Mouse (Mus musculus): ENCODE data around the gene Fig4.

The Fig4 gene

DNA sequence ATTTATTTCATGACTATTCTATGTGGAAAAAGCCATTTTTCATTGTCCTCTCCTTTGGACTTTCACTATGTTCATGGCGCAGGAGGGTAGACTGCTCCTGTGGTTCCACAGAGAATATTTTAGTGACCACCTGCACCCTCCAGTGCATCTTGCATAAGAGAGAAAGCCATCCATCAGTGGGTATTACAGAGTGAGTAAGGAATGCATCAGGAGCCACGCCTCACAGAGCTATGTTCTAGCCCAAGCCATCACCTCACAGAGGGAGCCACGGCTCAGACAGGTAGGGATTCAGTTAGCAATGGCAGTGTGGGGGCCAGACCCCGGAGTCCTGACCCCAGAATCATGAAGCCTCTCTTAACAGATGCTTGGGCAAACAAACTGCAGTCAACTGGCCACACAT is 93.5 kb downstream of the Fig4 start:
- DNase-seq = no peak

- DNase-seq = no peak
These were observed 94.1 kb downstream of the Fig4 start for GRCm38 (mm10) chr10:41208860-41209377.

DNA sequence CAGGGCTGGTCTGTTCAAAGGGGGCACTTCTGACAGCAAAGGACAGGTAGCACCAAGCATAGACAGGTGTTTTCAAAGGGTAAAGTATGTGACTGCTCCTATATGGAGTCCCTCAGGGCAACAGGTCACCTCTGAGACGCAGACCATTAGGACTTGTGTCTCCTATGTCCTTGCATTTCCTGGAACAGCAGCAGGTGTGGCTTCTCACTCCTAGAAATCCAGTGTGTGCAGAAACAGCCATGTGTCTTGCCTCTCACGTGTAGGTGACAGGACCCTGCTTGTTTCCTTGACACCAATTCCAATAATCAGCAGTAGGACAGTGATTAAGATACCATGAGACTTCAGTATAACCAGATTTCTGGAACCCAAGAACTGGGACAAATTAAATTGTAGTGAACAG is 97.4 kb downstream of the Fig4 start:
- no peak for DNase-seq

DNA sequence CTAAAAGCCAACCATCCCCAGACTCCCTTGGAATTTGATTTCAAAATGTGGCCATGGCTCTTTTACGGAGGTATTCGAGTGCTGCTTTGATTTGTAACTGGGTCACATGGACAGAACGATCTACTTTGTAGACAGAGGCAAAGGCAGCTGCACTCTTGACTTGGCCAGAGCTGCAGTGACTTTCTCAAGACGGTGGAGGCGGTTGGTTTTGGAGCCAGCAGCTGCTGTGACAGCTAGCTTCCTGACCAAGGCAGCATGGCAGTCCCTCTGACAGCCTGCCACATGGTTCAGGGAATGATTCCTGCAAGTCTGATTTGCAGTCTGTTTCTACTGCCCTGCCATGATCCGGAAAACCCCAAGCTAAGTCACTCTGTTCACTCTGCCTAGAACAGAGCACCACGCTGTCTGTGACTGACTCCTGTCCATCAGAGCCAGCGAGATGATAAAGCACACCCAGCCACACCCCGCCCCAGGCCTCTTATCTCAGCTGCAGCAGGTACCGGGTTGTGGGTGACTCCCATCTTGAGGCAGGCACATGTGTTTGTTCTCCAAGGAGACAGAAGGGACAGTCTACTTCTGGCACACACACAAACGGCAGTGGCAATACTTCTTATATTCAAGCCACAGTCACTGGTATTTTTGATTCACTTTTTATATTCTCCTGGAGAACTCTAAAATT is 98.3 kb downstream of the Fig4 start:
- DNase-seq = no peak

- no peak for DNase-seq
These were observed 98.9 kb downstream of the Fig4 start for GRCm38 (mm10) chr10:41204191-41204590.

GRCm38 (mm10) chr10:41198719-41199118 is 104.3 kb downstream of the Fig4 start:
- no peak for DNase-seq

GRCm38 (mm10) chr10:41197788-41198187 is 105.3 kb downstream of the Fig4 start:
- no peak for DNase-seq

- no peak for DNase-seq
These were observed 106.8 kb downstream of the Fig4 start for GRCm38 (mm10) chr10:41196295-41196694.

GRCm38 (mm10) chr10:41189392-41189791 is 113.7 kb downstream of the Fig4 start:
- no peak for DNase-seq

GRCm38 (mm10) chr10:41183975-41184374 is 119.1 kb downstream of the Fig4 start:
- DNase-seq = no peak

DNA sequence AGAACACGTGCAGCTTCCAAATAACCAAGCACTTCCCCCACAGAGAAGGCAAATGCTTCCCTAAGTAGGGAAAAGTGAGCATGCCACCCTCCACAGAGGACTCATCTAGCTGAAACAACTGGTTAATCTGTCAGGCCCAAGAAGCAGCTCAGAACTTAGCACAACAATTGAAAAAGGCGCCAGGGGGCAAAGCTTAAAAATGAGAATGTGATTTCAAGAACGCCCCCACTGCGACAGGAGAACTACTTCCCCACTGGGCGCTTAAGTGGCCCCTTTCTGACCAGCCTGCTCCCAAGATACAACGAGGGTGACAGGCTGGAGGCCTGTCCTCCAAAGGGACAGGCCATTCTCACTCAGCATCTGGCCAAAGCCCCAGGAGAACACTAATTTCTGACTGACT is 120.4 kb downstream of the Fig4 start:
- DNase-seq = no peak

DNA sequence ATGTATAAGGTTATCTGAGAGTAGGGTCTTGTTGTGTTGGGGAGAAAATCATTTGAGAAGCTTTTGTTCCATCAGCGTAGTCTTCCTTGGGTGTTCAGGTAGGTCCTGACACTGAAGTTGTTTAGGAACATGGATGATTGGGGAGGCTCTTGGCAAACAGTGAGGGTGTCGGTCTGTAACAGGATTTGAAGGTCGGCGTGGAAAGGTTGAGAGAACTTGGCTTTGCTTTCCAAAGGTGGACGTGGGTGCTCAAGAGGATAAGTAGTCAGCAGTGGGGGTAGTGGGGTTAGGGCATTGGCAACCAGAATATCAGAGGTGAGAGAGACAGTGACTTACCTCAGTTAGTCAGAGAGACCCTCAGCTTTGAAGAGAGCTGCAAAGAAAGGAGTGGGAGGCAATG is 136.9 kb downstream of the Fig4 start:
- no peak for DNase-seq

GRCm38 (mm10) chr10:41163108-41163507 is 140.0 kb downstream of the Fig4 start:
- DNase-seq = no peak

- DNase-seq = no peak
These were observed 145.8 kb downstream of the Fig4 start for GRCm38 (mm10) chr10:41157296-41157695.

DNA sequence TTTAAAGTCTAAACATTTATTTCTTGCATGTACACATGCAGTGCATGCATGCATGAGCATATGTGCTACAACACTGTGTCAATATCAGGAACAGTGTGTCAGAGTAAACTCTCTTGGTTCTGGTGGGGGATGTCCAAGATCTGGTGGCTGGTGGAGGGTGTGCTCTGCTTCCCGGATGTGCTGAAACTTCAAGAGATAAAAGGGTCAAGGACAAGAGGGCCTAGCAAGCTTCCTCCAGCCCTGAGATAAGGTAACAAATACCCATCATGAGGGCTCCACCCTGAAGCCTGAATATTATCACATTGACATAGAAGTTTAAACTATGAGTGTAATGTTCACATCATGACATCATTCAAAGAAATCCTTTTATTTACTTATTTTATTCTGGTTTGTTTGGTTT is 146.4 kb downstream of the Fig4 start:
- no peak for DNase-seq

DNA sequence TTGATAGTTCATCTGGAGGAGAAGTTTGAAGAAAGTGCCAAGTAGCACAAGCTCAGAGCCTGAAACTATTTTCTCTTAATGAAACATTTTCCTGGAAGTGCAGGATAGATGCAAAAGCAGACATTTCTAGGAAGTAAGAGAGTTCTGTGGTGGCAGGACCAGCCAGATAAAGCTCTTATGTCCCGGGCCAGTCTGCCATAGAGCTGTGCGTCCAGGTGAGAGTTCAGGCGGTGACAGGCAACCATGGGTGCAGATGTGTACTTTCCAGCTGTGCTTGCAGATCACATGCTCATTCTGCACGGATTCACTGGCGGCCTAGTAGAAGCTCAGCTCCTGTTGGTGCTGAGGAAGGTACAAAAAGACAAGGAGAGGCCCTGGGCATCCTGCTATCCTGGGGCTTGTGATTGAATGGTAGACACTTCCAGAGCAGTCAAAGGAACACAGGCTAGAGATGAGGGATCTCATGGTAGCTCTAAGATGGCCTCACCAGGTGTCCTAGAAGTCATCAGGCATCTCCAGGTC is 149.8 kb downstream of the Fig4 start:
- DNase-seq = no peak

DNA sequence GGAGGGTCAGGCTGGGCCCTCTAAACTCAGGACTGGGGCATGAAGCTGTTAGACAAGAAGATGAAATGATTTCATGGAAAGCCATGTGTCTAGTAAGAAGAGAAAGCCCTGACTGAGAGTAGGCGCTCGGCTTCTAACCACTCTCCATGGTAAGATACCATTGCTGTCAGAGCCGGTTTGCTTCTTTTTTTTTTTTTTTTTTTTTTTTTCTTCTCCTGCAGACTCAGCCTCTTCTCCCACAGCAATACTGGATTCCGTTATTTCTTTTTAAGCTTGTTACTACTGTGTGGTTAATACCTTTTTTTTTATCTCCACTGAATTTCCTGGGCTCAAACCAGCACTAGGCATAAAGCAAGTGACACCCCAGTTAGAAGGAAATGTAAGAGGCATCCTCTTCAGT is 151.2 kb downstream of the Fig4 start:
- no peak for DNase-seq

GRCm38 (mm10) chr10:41151441-41151840 is 151.6 kb downstream of the Fig4 start:
- DNase-seq = no peak

- no peak for DNase-seq
These were observed 152.0 kb downstream of the Fig4 start for GRCm38 (mm10) chr10:41151021-41151420.

DNA sequence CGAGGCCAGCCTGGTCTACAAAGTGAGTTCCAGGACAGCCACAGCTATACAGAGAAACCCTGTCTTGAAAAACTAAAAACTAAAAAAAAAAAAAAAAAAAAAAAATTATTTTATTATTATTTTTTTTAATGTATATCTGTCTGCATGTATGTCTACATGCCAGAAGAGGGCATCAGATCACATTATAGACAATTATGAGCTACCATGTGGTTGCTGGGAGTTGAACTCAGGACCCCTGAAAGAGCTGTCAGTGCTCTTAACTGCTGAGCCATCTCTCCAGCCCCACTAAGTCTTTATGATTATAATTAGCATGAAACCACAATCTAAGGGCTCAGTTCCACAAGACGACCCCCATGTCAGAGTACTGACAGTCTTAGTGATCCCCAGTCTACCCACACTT is 152.6 kb downstream of the Fig4 start:
- no peak for DNase-seq

DNA sequence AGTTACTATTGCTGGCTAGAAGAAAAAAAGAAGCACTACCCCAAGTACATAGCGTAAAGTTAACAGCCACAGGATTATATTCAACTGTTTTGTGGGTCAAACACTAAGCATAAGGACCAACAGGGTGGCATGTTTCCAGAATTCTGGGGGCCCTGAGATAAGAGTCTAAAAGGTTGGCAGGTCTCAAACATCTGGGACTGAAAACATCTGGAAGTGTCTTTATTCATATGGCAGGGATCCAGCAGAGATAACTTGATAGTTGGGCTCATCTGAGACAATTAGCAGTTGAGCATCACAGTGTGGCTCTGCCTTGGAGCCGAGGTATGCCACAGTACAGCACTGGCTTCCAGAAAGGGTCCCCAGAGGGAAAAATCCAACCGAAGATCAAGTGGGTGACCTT is 153.8 kb downstream of the Fig4 start:
- no peak for DNase-seq

- DNase-seq = no peak
These were observed 156.9 kb downstream of the Fig4 start for GRCm38 (mm10) chr10:41146141-41146540.

All from cerebellum, adult 11-12 months (tissue).